Mouse (Mus musculus): ENCODE measurements around the gene Sh3bgrl2. TPM values are rescaled to one million over a fixed set of nuclear protein-coding genes. Genes with fewer than 3 reads are reported as not detected.

Sh3bgrl2 gene
- polyA plus RNA-seq, 1 experiment from 2014 or later = 11.0 TPM

DNA sequence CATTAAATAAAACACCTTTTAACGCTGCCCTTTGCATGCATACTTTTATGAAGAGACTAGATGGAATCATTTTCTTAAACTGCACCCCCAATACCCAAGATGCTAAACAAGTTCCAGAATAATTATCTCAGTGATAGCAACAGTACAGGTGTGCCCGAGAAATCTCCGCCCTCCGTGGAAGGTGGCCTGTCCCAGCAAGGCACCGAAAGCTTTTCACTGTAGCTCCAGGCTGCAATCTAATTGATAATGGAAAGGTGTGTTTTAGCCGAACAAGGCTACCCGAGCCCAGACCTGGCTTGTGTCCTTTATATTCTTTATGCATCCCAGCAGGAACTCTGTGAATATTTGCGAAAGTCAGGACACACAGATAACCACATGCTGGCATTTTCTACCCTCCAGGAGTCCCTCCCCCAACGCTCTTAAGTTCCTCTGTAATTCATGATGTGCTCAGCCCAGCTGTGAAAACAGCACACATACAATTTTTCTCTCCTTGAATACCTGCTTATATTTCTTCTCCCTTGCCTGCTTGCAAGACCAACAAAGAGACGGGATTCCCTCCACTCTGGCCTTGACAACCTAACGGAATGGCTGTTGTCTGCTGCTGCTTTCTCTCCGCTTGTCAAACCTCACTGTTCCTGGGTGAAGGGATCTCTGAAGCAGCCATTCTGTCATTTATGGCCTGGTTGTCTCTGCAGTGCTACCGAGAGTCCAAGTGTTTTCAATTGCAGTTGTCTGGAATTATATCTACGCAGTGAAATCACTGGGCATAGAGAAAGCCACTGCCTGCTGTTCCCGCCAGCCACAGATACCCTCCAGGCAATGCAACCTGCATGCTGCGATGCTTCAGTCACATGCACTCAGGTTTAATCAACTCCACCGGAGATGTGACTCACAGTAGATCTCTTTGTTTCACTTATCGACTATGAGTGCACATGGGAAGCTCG lies 80.8 kb downstream of the Sh3bgrl2 start:
- 42% methylated on average over 19 of the region's 19 CpGs for WGBS
- H3K4me1 ChIP-seq = peaks cover 20% of the 10 kb centered on the region

DNA sequence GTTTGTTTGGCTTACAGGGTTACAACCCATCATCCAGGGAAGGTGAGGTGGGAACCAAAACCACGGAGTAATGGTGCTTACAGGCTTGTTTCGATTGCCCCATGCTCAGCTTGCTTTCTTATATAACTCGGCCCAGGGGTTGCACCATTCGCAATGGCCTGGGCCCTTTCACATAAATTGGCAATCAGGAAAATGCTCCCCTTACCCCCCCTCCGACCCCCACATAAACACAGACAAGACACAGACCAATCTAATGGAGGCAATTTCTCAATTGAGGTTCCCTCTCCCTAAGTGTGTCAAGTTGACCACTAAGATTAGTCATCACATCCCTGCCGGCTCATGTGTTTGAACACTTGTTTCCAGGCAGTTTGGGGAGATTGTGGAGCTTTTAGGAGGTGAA lies 82.2 kb downstream of the Sh3bgrl2 start:
- no peaks in the 10 kb centered on the region for H3K9me3 ChIP-seq (replicated peaks)
- H3K4me1 ChIP-seq = peaks cover 26% of the 10 kb centered on the region
- 81% methylated on average over 6 of the region's 6 CpGs for WGBS
- no peaks in the 10 kb centered on the region for H3K27me3 ChIP-seq (ENCODE audit: low read depth, poor library complexity, severe bottlenecking)
- H3K27ac ChIP-seq (replicated peaks) = no peak overlapping the region
- DNase-seq (ENCODE audit: low spot score) = no peak
- no peak overlapping the region for H3K4me3 ChIP-seq
- no peaks in the 10 kb centered on the region for H3K36me3 ChIP-seq

More for the DNA sequence above, 80.8 kb downstream of the Sh3bgrl2 start:
- H3K27me3 ChIP-seq (ENCODE audit: low read depth, poor library complexity, severe bottlenecking) = no peaks in the 10 kb centered on the region
- peak overlapping the region; percentile 77 for H3K27ac ChIP-seq (replicated peaks)
- no peak overlapping the region for H3K4me3 ChIP-seq
- no peak for DNase-seq (ENCODE audit: low spot score)
- no peaks in the 10 kb centered on the region for H3K9me3 ChIP-seq (replicated peaks)
- no peaks in the 10 kb centered on the region for H3K36me3 ChIP-seq

DNA sequence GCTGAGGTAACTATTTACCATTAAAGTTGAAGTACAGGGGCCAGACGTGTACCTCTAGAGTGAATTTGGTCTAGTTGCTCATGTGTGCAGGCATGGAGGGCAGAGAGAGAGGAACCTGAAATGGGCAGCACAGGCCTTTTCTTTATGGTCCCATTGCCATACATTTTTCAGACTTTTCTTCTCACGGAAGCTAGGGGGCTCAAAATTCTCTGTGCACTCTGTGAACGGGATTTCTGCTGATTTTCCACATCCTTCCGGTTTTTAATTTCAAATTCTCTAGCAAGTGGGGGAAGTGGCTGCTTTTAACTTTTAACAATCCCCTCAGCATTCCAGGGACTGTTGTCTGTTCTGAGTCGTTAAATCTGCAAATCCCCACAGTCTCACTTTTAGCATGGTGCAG lies 83.8 kb downstream of the Sh3bgrl2 start:
- no peak for DNase-seq (ENCODE audit: low spot score)
- H3K27me3 ChIP-seq (ENCODE audit: low read depth, poor library complexity, severe bottlenecking) = no peaks in the 10 kb centered on the region
- peaks cover 37% of the 10 kb centered on the region for H3K4me1 ChIP-seq
- H3K4me3 ChIP-seq = no peak overlapping the region
- H3K36me3 ChIP-seq = no peaks in the 10 kb centered on the region
- no peak overlapping the region for H3K27ac ChIP-seq (replicated peaks)
- 56% methylated on average over 5 of the region's 5 CpGs for WGBS
- H3K9me3 ChIP-seq (replicated peaks) = no peaks in the 10 kb centered on the region

DNA sequence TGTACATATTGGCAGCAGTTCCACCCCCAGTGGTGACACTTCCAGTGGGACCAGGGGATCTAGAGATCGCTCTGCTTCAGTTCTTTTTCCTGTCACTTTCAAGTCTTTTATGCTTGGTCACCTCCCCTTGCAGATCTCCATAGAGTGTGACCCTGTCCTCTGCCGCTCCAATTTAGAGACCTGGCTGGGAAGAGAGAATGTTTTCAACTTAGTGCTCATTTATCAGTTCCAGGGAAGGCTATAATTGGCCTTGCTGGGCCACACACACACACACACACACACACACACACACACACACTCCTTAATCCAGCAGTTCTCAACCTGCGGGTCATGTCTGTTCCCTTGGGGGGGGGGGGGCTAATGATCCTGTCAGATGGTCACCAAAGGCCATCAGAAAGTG lies 86.6 kb downstream of the Sh3bgrl2 start:
- DNase-seq (ENCODE audit: low spot score) = no peak
- Histone ChIP-seq H3K27ac (replicated peaks) (no peak overlapping the region), H3K4me1 (peaks cover 28% of the 10 kb centered on the region)

GRCm38 (mm10) chr9:83635997-83636396 lies 87.9 kb downstream of the Sh3bgrl2 start:
- Histone ChIP-seq H3K36me3 (no peaks in the 10 kb centered on the region), H3K27me3 (ENCODE audit: low read depth, poor library complexity, severe bottlenecking) (no peaks in the 10 kb centered on the region), H3K4me3 (no peak overlapping the region), H3K27ac (replicated peaks) (peak overlapping the region; percentile 72), H3K9me3 (replicated peaks) (no peaks in the 10 kb centered on the region), H3K4me1 (peaks cover 31% of the 10 kb centered on the region)
- WGBS = 6% methylated on average over 7 of the region's 7 CpGs
- no peak for DNase-seq (ENCODE audit: low spot score)

More for the DNA sequence above, 86.6 kb downstream of the Sh3bgrl2 start:
- H3K27me3 ChIP-seq (ENCODE audit: low read depth, poor library complexity, severe bottlenecking) = no peaks in the 10 kb centered on the region
- H3K4me3 ChIP-seq = no peak overlapping the region
- no peaks in the 10 kb centered on the region for H3K36me3 ChIP-seq
- H3K9me3 ChIP-seq (replicated peaks) = no peaks in the 10 kb centered on the region
- WGBS = 48% methylated on average over 3 of the region's 3 CpGs

- no peaks in the 10 kb centered on the region for H3K9me3 ChIP-seq (replicated peaks)
- peaks cover 13% of the 10 kb centered on the region for H3K4me1 ChIP-seq
- H3K4me3 ChIP-seq = no peak overlapping the region
- H3K36me3 ChIP-seq = no peaks in the 10 kb centered on the region
- no peak for DNase-seq (ENCODE audit: low spot score)
- WGBS = 73% methylated on average over 4 of the region's 4 CpGs
- no peak overlapping the region for H3K27ac ChIP-seq (replicated peaks)
- no peaks in the 10 kb centered on the region for H3K27me3 ChIP-seq (ENCODE audit: low read depth, poor library complexity, severe bottlenecking)
These were observed 95.0 kb downstream of the Sh3bgrl2 start for GRCm38 (mm10) chr9:83643139-83643538.

GRCm38 (mm10) chr9:83643833-83644232 lies 95.7 kb downstream of the Sh3bgrl2 start:
- H3K4me3 ChIP-seq = no peak overlapping the region
- 62% methylated on average over 4 of the region's 4 CpGs for WGBS
- H3K27me3 ChIP-seq (ENCODE audit: low read depth, poor library complexity, severe bottlenecking) = no peaks in the 10 kb centered on the region
- no peaks in the 10 kb centered on the region for H3K36me3 ChIP-seq
- H3K27ac ChIP-seq (replicated peaks) = no peak overlapping the region
- peaks cover 19% of the 10 kb centered on the region for H3K4me1 ChIP-seq
- no peak for DNase-seq (ENCODE audit: low spot score)
- H3K9me3 ChIP-seq (replicated peaks) = no peaks in the 10 kb centered on the region

DNA sequence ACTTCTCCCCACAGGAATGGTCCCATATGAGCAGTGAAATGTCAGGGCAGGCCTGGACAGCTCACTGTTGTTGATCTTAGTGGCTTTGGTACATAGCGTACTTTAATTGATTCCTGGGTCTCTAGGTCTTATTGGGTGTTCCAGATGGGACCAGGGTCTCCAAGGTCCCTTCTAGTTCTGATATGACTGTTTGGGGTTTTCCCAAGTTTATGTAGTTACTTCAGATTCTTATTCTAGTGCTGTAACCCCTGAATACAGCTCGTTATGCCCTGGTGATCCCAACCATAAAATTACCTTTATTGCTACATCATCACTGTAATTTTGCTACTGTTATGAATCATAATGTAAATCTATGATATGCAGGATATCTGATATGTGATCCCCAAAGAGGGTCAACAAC lies 98.1 kb downstream of the Sh3bgrl2 start:
- Histone ChIP-seq H3K4me1 (peaks cover 16% of the 10 kb centered on the region), H3K9me3 (replicated peaks) (no peaks in the 10 kb centered on the region), H3K4me3 (no peak overlapping the region), H3K27me3 (ENCODE audit: low read depth, poor library complexity, severe bottlenecking) (no peaks in the 10 kb centered on the region), H3K27ac (replicated peaks) (no peak overlapping the region), H3K36me3 (no peaks in the 10 kb centered on the region)
- whole genome bisulfite sequencing = 85% methylated on average over 2 of the region's 2 CpGs
- DNase-seq (ENCODE audit: low spot score) = no peak

DNA sequence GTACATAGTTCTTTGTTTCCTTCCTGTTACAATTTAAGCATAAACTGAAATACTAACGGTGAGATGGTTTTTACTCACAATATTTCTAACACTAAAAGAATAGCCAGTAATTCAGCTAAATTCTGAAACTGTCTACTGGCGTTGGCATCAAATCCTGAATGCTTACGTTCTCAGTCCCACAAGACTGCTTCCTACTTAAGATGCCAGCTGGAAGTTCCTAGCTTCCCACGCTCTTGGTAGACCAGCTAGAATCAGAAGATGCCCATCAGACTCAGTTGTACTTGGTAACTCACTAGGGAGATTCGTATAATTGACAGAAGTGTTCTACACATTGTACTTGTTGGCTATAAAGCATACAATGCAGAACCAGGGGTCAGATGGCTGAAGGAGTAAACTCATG lies 98.6 kb downstream of the Sh3bgrl2 start:
- no peak for DNase-seq (ENCODE audit: low spot score)
- H3K4me1 ChIP-seq = peaks cover 16% of the 10 kb centered on the region
- 93% methylated on average over 5 of the region's 5 CpGs for WGBS
- no peaks in the 10 kb centered on the region for H3K9me3 ChIP-seq (replicated peaks)
- H3K27ac ChIP-seq (replicated peaks) = no peak overlapping the region
- H3K4me3 ChIP-seq = no peak overlapping the region
- H3K27me3 ChIP-seq (ENCODE audit: low read depth, poor library complexity, severe bottlenecking) = no peaks in the 10 kb centered on the region
- no peaks in the 10 kb centered on the region for H3K36me3 ChIP-seq

GRCm38 (mm10) chr9:83647919-83648705 lies 100.0 kb downstream of the Sh3bgrl2 start:
- peaks cover 16% of the 10 kb centered on the region for H3K4me1 ChIP-seq
- H3K9me3 ChIP-seq (replicated peaks) = no peaks in the 10 kb centered on the region
- H3K36me3 ChIP-seq = no peaks in the 10 kb centered on the region
- no peak overlapping the region for H3K4me3 ChIP-seq
- DNase-seq (ENCODE audit: low spot score) = no peak
- H3K27ac ChIP-seq (replicated peaks) = peak overlapping the region; percentile 70
- 34% methylated on average over 7 of the region's 7 CpGs for WGBS
- H3K27me3 ChIP-seq (ENCODE audit: low read depth, poor library complexity, severe bottlenecking) = no peaks in the 10 kb centered on the region

- Histone ChIP-seq H3K9me3 (replicated peaks) (no peaks in the 10 kb centered on the region), H3K4me3 (no peak overlapping the region), H3K36me3 (no peaks in the 10 kb centered on the region), H3K27me3 (ENCODE audit: low read depth, poor library complexity, severe bottlenecking) (no peaks in the 10 kb centered on the region), H3K4me1 (peaks cover 16% of the 10 kb centered on the region), H3K27ac (replicated peaks) (peak overlapping the region; percentile 69)
- DNase-seq (ENCODE audit: low spot score) = no peak
- 31% methylated on average over 3 of the region's 3 CpGs for WGBS
These were observed 100.6 kb downstream of the Sh3bgrl2 start for GRCm38 (mm10) chr9:83648733-83649132.

DNA sequence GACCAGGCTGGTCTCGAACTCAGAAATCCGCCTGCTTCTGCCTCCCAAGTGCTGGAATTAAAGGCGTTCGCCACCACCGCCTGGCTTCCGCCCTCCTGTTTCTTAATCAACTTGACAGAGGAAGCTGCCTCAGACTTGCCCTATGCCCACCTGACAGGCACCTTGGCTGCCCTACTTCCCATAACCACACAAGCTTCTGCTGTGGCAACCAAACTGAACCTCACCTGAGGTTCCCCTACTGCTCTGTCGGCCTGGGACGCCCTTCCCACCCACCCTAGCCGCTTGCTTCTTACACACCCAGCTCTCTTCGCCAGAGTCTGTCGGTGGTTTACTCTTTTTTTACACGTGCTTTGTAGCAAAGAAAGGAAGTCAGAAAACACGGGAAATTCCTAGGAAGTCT lies 103.9 kb downstream of the Sh3bgrl2 start:
- H3K27ac ChIP-seq (replicated peaks) = 0 out of 2 replicates have a peak overlapping the region, but pooled peaks have one; percentile 17
- H3K4me3 ChIP-seq = no peak overlapping the region
- 83% methylated on average over 13 of the region's 13 CpGs for WGBS
- H3K27me3 ChIP-seq (ENCODE audit: low read depth, poor library complexity, severe bottlenecking) = no peaks in the 10 kb centered on the region
- H3K4me1 ChIP-seq = peaks cover 16% of the 10 kb centered on the region
- H3K36me3 ChIP-seq = no peaks in the 10 kb centered on the region
- no peak for DNase-seq (ENCODE audit: low spot score)
- H3K9me3 ChIP-seq (replicated peaks) = no peaks in the 10 kb centered on the region

All from midbrain, embryonic 10.5 days (tissue).